Mouse (Mus musculus): ENCODE data around the gene Inhbe.

DNA sequence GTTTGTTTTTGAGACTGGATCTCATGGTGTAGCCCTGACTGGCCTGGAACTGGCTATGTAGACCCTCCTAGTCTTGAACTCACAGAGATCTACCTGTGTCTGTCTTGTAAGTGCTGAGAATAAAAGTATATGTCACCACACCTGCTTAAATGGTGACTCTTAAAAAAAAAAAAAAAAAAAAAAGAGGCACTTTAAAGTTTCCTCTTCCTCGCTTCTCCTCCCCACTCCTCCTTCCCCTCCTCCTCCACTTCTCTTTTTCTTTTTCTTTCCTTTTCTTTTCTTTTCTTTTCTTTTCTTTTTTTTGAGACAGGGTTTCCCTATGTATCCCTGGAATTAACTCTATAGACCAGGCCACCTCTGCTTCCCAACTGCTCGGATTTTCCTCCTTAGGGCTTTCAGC, 16.8 kb upstream of the Inhbe start:
- TF ChIP-seq CTCF (IDR thresholded peaks at IDR 0.05; ENCODE audit: borderline replicate concordance, insufficient read depth, low read length) (no peak), POLR2A (IDR thresholded peaks at IDR 0.05; ENCODE audit: low read depth, low read length) (no peak)

Data from embryonic fibroblast, embryonic 13.5 days (primary cell).